Mouse (Mus musculus): ENCODE measurements around the gene Ube2h. TPM values are rescaled to one million over a fixed set of nuclear protein-coding genes. Genes with fewer than 3 reads are reported as not detected.

The Ube2h gene
- total RNA-seq (2023; ENCODE audit: inconsistent age) = 96.2 to 124 TPM (median 109 TPM) in 4 replicates

GRCm38 (mm10) chr6:30304399-30304917 is at the start of gene Ube2h:
Gene Ube2h, minus strand, starts transcription at chr6:30304539.

Other genes starting within 250 kb of the Ube2h start
- 29.7 to 37.9 TPM (median 35.1 TPM) in 4 replicates for gene Zc3hc1, start 86.5 kb upstream of the Ube2h start, total RNA-seq (2023; ENCODE audit: inconsistent age)
- gene Klhdc10, start 97.3 kb upstream of the Ube2h start, total RNA-seq (2023; ENCODE audit: inconsistent age) = 20.6 to 21.0 TPM (median 20.8 TPM) in 4 replicates
- gene Tmem209, start 205.2 kb upstream of the Ube2h start, total RNA-seq (2023; ENCODE audit: inconsistent age) = 30.7 to 37.1 TPM (median 33.8 TPM) in 4 replicates
- 0.45 to 1.3 TPM (median 0.68 TPM) in 4 replicates for gene Ssmem1, start 205.3 kb upstream of the Ube2h start, total RNA-seq (2023; ENCODE audit: inconsistent age)
- not detected in 4 replicates for gene Cpa2, start 237.0 kb upstream of the Ube2h start, total RNA-seq (2023; ENCODE audit: inconsistent age)